Mouse (Mus musculus) hindbrain, embryonic 14.5 days (tissue): Measurements from ENCODE around the gene Thbs3. TPM values are rescaled to one million over a fixed set of nuclear protein-coding genes. Genes with fewer than 3 reads are reported as not detected.

Experiments used
- ATAC-seq: fragments of 200-750 bp; cut with Nextera tagmentation; 2 replicates; pipeline ENCODE4 v1.8.0; 2017; ENCODE audit warnings: moderate number of reproducible peaks, mild to moderate bottlenecking, moderate TSS enrichment, moderate library complexity; ENCODE audit not compliant: low FRiP score
- DNase-seq: peaks from one replicate; pipeline ENCODE4 v3.0.0-alpha.2; 2015; ENCODE audit warnings: low spot score
- H3K27ac ChIP-seq: fragments of 300-500 bp; sonication (generic); 2 replicates; pipeline ENCODE4 v1.5.1; 2014; ENCODE audit warnings: mild to moderate bottlenecking, moderate library complexity
- H3K27me3 ChIP-seq: fragments of 300-500 bp; sonication (generic); 2 replicates; pipeline ENCODE4 v1.6.1; 2014; ENCODE audit warnings: mild to moderate bottlenecking, low read length, mixed read lengths; ENCODE audit not compliant: control insufficient read depth, insufficient read depth
- H3K36me3 ChIP-seq: fragments of 300-500 bp; sonication (generic); replicated peaks from 2 replicates; pipeline ENCODE4 v1.6.1; 2014; ENCODE audit not compliant: control insufficient read depth, insufficient read depth
- H3K4me1 ChIP-seq: fragments of 300-500 bp; sonication (generic); replicated peaks from 2 replicates; pipeline ENCODE4 v1.6.1; 2014; ENCODE audit warnings: antibody characterized with exemption, low read length, mixed read lengths; ENCODE audit not compliant: control insufficient read depth, insufficient read depth
- H3K4me2 ChIP-seq: fragments of 300-500 bp; sonication (generic); replicated peaks from 2 replicates; pipeline ENCODE4 v1.6.1; 2014; ENCODE audit warnings: mild to moderate bottlenecking, moderate library complexity
- H3K4me3 ChIP-seq: fragments of 300-500 bp; sonication (generic); replicated peaks from 2 replicates; pipeline ENCODE4 v1.5.1; 2014; ENCODE audit warnings: mild to moderate bottlenecking, low read length
- H3K9ac ChIP-seq: fragments of 300-500 bp; sonication (generic); 2 replicates; pipeline ENCODE4 v1.6.1; 2014
- H3K9me3 ChIP-seq: fragments of 300-500 bp; sonication (generic); 2 replicates; pipeline ENCODE4 v1.6.1; 2016; ENCODE audit warnings: low read length; ENCODE audit not compliant: control insufficient read depth
- WGBS: fragments of 180-500 bp; shearing (Covaris S2); extraction: QIAGEN DNeasy Blood & Tissue Kit; methylation state at CpG from one replicate; pipeline ENCODE4 v1.1.7; 2014; 5-methylcytosine and 5-hydroxymethylcytosine counted together
- polyA plus RNA-seq: library from polyadenylated mRNA; unstranded; fragments of >200 nt; fragmentation: Nextera tagmentation; extraction: Ambion mirVana; gene quantifications from 2 replicates; pipeline ENCODE4 v1.2.1, GENCODE M21; 2014

The Thbs3 gene
- polyA plus RNA-seq, 1 experiment from 2014 or later = 31.0 TPM

DNA sequence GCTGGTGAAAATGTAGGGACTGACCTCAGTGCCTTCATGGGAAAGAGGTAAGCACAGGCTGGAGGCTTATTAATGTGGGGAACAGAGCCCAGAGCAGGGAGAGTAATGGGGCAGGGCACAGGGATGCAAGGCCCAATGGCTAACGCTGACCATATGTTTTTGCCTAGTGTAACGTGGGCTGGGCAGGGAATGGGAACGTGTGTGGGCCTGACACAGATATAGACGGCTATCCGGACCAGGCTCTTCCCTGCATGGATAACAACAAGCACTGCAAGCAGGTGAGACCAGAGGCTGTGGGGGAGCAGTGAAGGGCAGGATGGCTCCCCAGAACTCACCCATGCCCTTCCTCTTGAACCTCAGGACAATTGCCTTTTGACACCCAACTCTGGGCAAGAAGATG lies 6.2 kb downstream of the Thbs3 start:
- Histone ChIP-seq H3K4me2 (no peak overlapping the region), H3K9me3 (no peaks in the 10 kb centered on the region), H3K27ac (no peak overlapping the region), H3K27me3 (no peaks in the 10 kb centered on the region), H3K4me3 (no peak overlapping the region), H3K4me1 (peaks cover 19% of the 10 kb centered on the region), H3K36me3 (no peaks in the 10 kb centered on the region; the same call in 1 of the 2 replicates), H3K9ac (no peak overlapping the region)
- DNase-seq = no peak
- 61% methylated on average over 5 of the region's 5 CpGs for WGBS
- no peak for ATAC-seq

DNA sequence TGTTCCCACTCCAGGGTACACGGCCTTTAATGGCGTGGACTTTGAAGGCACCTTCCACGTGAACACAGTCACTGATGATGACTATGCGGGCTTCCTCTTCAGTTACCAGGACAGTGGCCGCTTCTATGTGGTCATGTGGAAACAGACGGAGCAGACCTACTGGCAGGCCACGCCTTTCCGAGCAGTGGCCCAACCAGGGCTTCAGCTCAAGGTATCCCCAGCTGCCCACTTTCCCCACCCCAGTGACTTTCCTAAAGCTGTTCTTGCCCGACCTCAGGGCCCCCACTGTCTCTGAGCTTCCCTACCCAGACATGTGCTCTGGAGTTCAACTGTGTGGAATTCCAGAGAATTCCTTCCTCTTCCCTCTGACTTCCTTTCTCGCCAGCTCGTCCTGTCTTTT lies 9.8 kb downstream of the Thbs3 start:
- H3K36me3 ChIP-seq = no peaks in the 10 kb centered on the region; the same call in 1 of the 2 replicates
- H3K4me2 ChIP-seq = peak overlapping the region; percentile 56
- H3K27me3 ChIP-seq = no peaks in the 10 kb centered on the region
- no peaks in the 10 kb centered on the region for H3K9me3 ChIP-seq
- H3K4me1 ChIP-seq = peaks cover 35% of the 10 kb centered on the region
- ATAC-seq (no peak), DNase-seq (no peak)
- H3K27ac ChIP-seq = peak overlapping the region; percentile 81
- peak overlapping the region; percentile 38 for H3K4me3 ChIP-seq
- peak overlapping the region; percentile 66 for H3K9ac ChIP-seq
- 24% methylated on average over 11 of the region's 11 CpGs for WGBS

DNA sequence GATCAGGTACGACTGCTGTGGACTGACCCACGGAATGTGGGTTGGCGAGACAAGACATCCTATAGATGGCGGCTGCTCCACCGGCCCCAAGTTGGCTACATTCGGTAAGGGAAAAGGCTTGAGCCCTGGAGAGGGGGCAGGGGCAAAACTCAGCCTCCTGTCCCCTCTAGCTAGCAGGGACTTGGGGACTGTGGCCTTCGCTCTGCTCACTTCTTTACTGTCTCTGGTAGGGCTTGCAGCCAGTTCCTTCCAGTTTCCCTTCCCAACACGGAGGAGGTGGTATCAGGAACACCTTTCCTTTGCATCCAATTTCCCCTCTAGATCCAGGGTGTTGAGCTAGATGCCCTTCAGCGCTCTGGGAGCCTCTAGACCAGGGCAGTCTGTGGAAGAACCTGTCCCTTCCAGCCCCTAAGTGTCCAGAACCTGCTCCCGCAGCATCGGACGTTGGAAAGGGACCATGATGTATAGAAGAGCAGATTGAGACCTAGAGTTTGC lies 10.4 kb downstream of the Thbs3 start:
- 16% methylated on average over 12 of the region's 12 CpGs for WGBS
- peak overlapping the region; percentile 81 for H3K27ac ChIP-seq
- H3K4me1 ChIP-seq = peaks cover 35% of the 10 kb centered on the region
- ATAC-seq (no peak), DNase-seq (no peak)
- H3K9ac ChIP-seq = peak overlapping the region; percentile 66
- H3K9me3 ChIP-seq = no peaks in the 10 kb centered on the region
- H3K4me3 ChIP-seq = peak overlapping the region; percentile 38
- no peaks in the 10 kb centered on the region; the same call in 1 of the 2 replicates for H3K36me3 ChIP-seq
- peak overlapping the region; percentile 56 for H3K4me2 ChIP-seq
- H3K27me3 ChIP-seq = no peaks in the 10 kb centered on the region

DNA sequence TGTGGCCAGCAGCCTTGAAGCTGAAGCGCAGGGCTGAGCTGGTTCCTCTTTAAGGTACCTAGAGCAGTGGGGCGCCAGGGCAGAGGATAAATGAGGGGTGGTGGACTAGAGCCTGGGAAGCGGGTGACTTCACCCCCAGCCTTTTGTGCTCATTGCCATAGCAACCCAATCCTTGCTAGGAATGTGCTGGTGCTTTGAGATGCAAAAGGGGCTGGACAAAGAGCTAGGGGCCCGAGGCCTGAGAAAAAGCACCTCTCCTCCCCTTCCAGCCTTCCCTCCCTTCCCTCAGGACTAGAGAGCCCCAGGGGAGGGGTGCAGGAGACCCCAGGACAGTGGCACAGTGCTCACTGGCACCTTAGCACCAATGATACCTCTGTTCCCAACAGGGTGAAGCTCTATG lies 10.9 kb downstream of the Thbs3 start:
- DNase-seq (peak; percentile 74), ATAC-seq (peak; percentile 69)
- WGBS = 10% methylated on average over 4 of the region's 4 CpGs

DNA sequence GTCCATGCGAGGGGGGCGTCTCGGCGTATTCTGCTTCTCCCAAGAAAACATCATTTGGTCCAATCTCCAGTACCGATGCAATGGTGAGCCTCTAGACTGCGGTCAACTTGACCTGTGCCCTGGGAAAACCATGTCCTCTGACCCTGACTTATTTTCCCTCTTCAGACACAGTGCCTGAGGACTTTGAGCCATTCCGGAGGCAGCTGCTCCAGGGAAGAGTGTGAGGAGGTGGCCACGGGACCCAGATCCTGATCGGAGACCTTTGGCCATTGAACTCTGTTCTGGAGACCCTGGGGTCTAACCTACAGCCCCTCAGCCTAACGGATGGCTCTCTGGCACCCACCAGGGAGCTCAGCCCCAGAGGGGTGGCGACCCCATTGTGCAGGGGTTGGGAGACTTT lies 11.4 kb downstream of the Thbs3 start:
- Histone ChIP-seq H3K9me3 (no peaks in the 10 kb centered on the region), H3K4me2 (peak overlapping the region; percentile 56), H3K9ac (peak overlapping the region; percentile 66), H3K4me3 (peak overlapping the region; percentile 38), H3K4me1 (peaks cover 35% of the 10 kb centered on the region), H3K27ac (peak overlapping the region; percentile 81), H3K36me3 (no peaks in the 10 kb centered on the region; the same call in 1 of the 2 replicates), H3K27me3 (no peaks in the 10 kb centered on the region)
- ATAC-seq = no peak
- DNase-seq = no peak
- WGBS = 8% methylated on average over 11 of the region's 11 CpGs

More for the DNA sequence above, 10.9 kb downstream of the Thbs3 start:
- peaks cover 35% of the 10 kb centered on the region for H3K4me1 ChIP-seq
- H3K27me3 ChIP-seq = no peaks in the 10 kb centered on the region
- peak overlapping the region; percentile 38 for H3K4me3 ChIP-seq
- H3K4me2 ChIP-seq = peak overlapping the region; percentile 56
- H3K9me3 ChIP-seq = no peaks in the 10 kb centered on the region
- peak overlapping the region; percentile 66 for H3K9ac ChIP-seq
- H3K36me3 ChIP-seq = no peaks in the 10 kb centered on the region; the same call in 1 of the 2 replicates
- peak overlapping the region; percentile 81 for H3K27ac ChIP-seq

DNA sequence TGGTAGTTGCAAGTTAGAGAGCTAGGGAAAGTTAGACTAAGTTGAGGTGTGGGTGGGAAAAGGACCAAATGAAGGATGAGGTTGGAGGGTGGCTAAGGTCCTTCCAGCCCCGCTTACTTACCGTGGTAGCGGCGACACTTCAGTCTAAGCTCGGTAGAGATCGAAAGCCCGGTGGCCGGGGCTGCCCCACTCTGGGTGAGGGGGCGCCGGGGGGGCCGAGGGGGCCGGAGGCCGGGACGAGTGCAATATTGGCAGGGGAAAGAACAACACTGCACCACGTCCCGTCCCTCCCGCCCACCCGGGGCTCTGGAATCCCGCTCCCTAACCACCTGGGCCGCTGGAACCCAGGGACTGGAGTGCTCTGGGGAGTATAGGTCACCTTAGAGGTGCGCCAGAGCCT lies 11.9 kb downstream of the Thbs3 start, which contains the start of gene Mtx1:
Gene Mtx1 (minus strand): TSS at position 189 of the 400 bp plus-strand sequence.
- no peak for DNase-seq
- Histone ChIP-seq H3K4me2 (peak within 1 kb of the TSS; percentile 56), H3K4me3 (peak within 1 kb of the TSS; percentile 38), H3K27ac (peak within 1 kb of the TSS; percentile 81), H3K9ac (peak within 1 kb of the TSS; percentile 66), H3K4me1 (peaks cover 35% of the 10 kb centered on the region), H3K27me3 (no peaks in the 10 kb centered on the region), H3K9me3 (no peaks in the 10 kb centered on the region), H3K36me3 (no peaks in the 10 kb centered on the region; the same call in 1 of the 2 replicates)
- ATAC-seq = no peak
- 3% methylated on average over 21 of the region's 21 CpGs for WGBS

DNA sequence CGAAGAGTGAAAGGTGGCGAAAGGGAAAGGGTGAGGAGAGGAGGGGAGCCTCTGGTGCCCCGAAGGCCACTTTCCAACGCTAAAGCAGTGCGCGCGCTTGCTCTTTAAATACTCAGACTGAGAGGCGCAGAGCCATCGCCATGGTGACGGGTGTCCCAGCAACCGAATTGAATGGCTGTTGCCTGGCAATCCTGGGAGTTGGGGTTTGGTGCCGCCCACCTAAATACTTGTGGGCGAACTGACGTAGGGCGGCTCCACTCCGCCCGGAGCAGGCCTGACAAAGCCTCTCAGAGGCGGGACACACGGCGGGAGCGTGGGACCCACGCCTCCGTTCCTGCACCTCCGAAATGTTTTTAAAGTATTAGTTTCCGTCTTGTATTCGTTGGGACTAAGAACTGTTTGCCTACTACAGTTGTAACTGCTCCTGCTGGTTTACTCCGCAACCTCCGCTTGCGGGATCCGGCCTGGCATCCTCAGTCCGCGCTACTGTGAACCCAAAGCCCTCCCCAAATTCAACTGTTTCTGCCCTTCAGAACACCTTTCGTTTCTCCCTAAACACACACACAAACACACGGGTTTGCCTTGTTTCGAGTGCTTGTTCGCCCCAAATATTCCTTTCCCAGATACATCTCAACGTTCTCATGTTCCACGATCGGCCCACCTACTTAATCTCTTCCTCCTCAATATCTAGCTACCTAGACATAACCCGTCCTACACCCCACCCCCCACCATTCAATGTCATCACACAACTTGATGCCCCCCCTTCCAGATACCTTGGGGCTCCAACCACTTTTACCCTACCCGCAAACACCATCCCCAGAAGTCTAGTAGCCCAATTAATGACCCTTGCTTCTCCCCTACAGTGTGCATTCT lies 12.6 kb downstream of the Thbs3 start:
- Histone ChIP-seq H3K4me1 (peaks cover 35% of the 10 kb centered on the region), H3K9ac (peak overlapping the region; percentile 66), H3K9me3 (no peaks in the 10 kb centered on the region), H3K4me2 (peak overlapping the region; percentile 56), H3K27me3 (no peaks in the 10 kb centered on the region), H3K27ac (peak overlapping the region; percentile 81), H3K4me3 (peak overlapping the region; percentile 38), H3K36me3 (no peaks in the 10 kb centered on the region)
- DNase-seq (peak; percentile 90), ATAC-seq (peak; percentile 67)
- WGBS = 2% methylated on average over 41 of the region's 41 CpGs

DNA sequence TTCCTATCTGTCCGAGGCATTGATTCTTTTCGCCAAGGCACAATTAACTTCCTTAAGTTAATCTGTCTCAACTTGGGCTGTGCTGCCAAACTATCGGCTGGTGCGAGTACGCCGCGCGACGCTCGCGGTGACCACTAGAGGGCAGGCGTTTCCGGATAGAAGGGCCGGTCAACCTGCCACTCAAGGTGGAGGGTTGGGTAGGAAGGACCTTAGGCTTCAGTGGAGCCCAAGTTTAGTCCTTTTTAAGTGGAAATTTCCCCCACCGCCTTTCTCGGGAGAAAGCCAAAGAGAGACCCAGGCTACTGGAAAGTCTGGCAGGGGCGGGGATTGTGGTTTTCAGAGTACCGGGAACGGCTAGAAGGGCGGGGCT lies 13.2 kb downstream of the Thbs3 start:
- H3K9ac ChIP-seq = peak overlapping the region; percentile 18; the same call in 1 of the 2 replicates
- ATAC-seq (no peak), DNase-seq (peak; percentile 89)
- no peaks in the 10 kb centered on the region for H3K9me3 ChIP-seq
- under 1% methylated on average over 20 of the region's 20 CpGs for WGBS
- H3K27me3 ChIP-seq = no peaks in the 10 kb centered on the region
- peak overlapping the region; percentile 56 for H3K4me2 ChIP-seq
- peaks cover 35% of the 10 kb centered on the region for H3K4me1 ChIP-seq
- H3K27ac ChIP-seq = peak overlapping the region; percentile 51; the same call in 1 of the 2 replicates
- H3K36me3 ChIP-seq = peaks cover 3% of the 10 kb centered on the region; the same call in 1 of the 2 replicates
- peak overlapping the region; percentile 38 for H3K4me3 ChIP-seq

DNA sequence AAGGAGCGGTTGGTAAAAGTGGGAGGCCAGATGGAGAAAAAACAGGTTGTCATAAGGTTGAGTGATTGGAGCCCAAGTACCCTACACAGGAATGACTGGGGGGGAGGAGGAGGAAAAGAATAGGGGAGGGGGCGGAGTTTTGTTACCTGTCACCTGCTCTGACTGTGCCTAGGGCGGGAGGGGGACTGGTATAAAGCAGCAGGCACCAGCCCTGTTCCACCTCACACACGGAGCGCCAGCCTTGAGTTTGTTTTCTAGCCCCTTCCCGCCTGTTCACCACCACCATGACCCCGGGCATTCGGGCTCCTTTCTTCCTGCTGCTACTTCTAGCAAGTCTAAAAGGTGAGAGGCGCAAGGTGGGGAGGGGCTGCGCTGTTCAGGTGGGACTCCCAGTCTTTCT lies 13.9 kb downstream of the Thbs3 start, which contains the start of gene Muc1:
Gene Muc1 (plus strand): TSS at position 222 of the 400 bp plus-strand sequence.
- no peaks in the 10 kb centered on the region for H3K27me3 ChIP-seq
- H3K4me1 ChIP-seq = peaks cover 35% of the 10 kb centered on the region
- ATAC-seq (no peak), DNase-seq (no peak)
- WGBS = 35% methylated on average over 10 of the region's 10 CpGs
- H3K36me3 ChIP-seq = peaks cover 10% of the 10 kb centered on the region
- peak within 1 kb of the TSS; percentile 51 for H3K27ac ChIP-seq
- peak within 1 kb of the TSS; percentile 38 for H3K4me3 ChIP-seq
- H3K9me3 ChIP-seq = no peaks in the 10 kb centered on the region
- peak within 1 kb of the TSS; percentile 56 for H3K4me2 ChIP-seq
- peak within 1 kb of the TSS; percentile 18; the same call in 1 of the 2 replicates for H3K9ac ChIP-seq
